Mouse (Mus musculus) ES-E14 (cell line): Measurements from ENCODE around the gene Creb3l1.

Source experiments
- MAFK ChIP-seq: IDR thresholded peaks from 2 replicates; pipeline ENCODE4 v1.6.1; 2014; ENCODE audit warnings: mild to moderate bottlenecking, low read depth, low read length, inconsistent platforms; ENCODE audit not compliant: insufficient read depth
- ZC3H11A ChIP-seq: IDR thresholded peaks from 2 replicates; pipeline ENCODE4 v1.6.1; 2012; ENCODE audit warnings: low read depth, mild to moderate bottlenecking, inconsistent platforms, low read length, borderline replicate concordance
- ZNF384 ChIP-seq: IDR thresholded peaks from 2 replicates; pipeline ENCODE4 v1.6.1; 2012; ENCODE audit warnings: low read depth, low read length, inconsistent platforms

DNA sequence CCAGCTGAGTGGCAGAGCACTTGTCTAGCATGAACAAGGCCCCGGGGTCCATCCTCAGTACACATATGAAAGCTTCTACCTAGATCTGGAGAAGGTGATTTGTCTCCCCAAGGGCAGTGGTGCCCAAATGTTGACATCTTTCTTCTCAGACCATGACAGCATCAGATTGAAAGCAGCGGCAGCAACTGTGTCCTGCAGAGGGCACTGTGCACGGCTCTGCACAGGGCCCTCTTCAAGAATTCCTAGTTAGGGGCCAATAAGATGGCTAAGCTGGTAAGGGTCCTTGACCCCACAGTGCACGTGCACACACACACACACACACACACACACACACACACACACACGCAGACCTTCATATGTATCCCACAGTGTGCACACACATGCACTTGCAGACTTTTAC lies 9.4 kb downstream of the Creb3l1 start:
- TF ChIP-seq ZC3H11A, result no peak
- no peak for TF ChIP-seq ZNF384
- TF ChIP-seq MAFK, result no peak
